Mouse (Mus musculus): ENCODE measurements at regions not wholly inside any gene's neighbourhood (a gene's known extent, or its start where the extent isn't known, plus 50 kb on each side); places are given as distances from the start of the nearest gene placed in this dataset.

- no peak for TF ChIP-seq POLR2A (IDR thresholded peaks at IDR 0.05; ENCODE audit: low read depth, low read length)
- TF ChIP-seq CTCF (IDR thresholded peaks at IDR 0.05; ENCODE audit: extremely low read depth, insufficient read depth, insufficient read length, insufficient replicate concordance): no peak
Measured at GRCm38 (mm10) chr2:159714633-159715032, 619.3 kb downstream of the Gm826 start.
